Mouse (Mus musculus) central nervous system, embryonic 18 days (tissue): ENCODE results near the gene Gm10772. TPM values are rescaled to one million over a fixed set of nuclear protein-coding genes. Genes with fewer than 3 reads are reported as not detected.

Experiments used
- polyA plus RNA-seq: library from polyadenylated mRNA; depleted of rRNA; stranded (reverse); fragments of >200 nt; gene quantifications from 2 replicates; pipeline ENCODE4 v1.2.3, GENCODE M21; 2012; rRNA removed

Gene Gm10772
- not detected in 2 replicates for polyA plus RNA-seq

GRCm38 (mm10) chr13:66227473-66227872 lies at the start of gene Gm10772:
Gene Gm10772, minus strand, starts transcription at chr13:66227573.

Other genes starting within 250 kb of the Gm10772 start
- gene Gm10324, start 108.0 kb downstream of the Gm10772 start, polyA plus RNA-seq = not detected in 2 replicates
- not detected in 2 replicates for gene 2410141K09Rik, start 213.5 kb upstream of the Gm10772 start, polyA plus RNA-seq